Mouse (Mus musculus) retina, postnatal 7 days (tissue): ENCODE measurements around the gene Trpv1.
A peak's percentile ranks its signal among the peaks of the same experiment; 100 is the strongest.

Experiments used
- DNase-seq: peaks from one replicate; pipeline ENCODE4 v3.0.0-alpha.2; 2012; ENCODE audit warnings: low read depth, low spot score

The Trpv1 gene

GRCm38 (mm10) chr11:73233992-73234391 is at the start of gene Trpv1:
Gene Trpv1 (plus strand): TSS chr11:73234292.
- DNase-seq, result no peak

- DNase-seq, result no peak
These were observed 48.0 kb upstream of the Trpv1 start for GRCm38 (mm10) chr11:73185872-73186615.

GRCm38 (mm10) chr11:73187231-73187630 is 46.9 kb upstream of the Trpv1 start:
- DNase-seq, result no peak

- no peak for DNase-seq
These were observed 41.0 kb upstream of the Trpv1 start for GRCm38 (mm10) chr11:73193047-73193446.

GRCm38 (mm10) chr11:73194444-73194843 is 39.6 kb upstream of the Trpv1 start:
- DNase-seq, result no peak

- no peak for DNase-seq
These were observed 35.9 kb upstream of the Trpv1 start for GRCm38 (mm10) chr11:73198190-73198589.

GRCm38 (mm10) chr11:73198603-73199229 is 35.4 kb upstream of the Trpv1 start, which contains the start of gene Ctns:
Gene Ctns (minus strand): TSS chr11:73199042.
- DNase-seq, result peak; percentile 81

GRCm38 (mm10) chr11:73199230-73199712 is 34.8 kb upstream of the Trpv1 start, which contains the start of gene Shpk:
Gene Shpk (plus strand): TSS chr11:73199460.
- peak; percentile 88 for DNase-seq

- DNase-seq, result no peak
These were observed 34.2 kb upstream of the Trpv1 start for GRCm38 (mm10) chr11:73199879-73200278.

GRCm38 (mm10) chr11:73201021-73201420 is 33.1 kb upstream of the Trpv1 start:
- no peak for DNase-seq

- DNase-seq, result no peak
These were observed 32.5 kb upstream of the Trpv1 start for GRCm38 (mm10) chr11:73201597-73201996.

GRCm38 (mm10) chr11:73203895-73204294 is 30.2 kb upstream of the Trpv1 start:
- DNase-seq, result no peak

GRCm38 (mm10) chr11:73205194-73205593 is 28.9 kb upstream of the Trpv1 start:
- DNase-seq, result no peak

- no peak for DNase-seq
These were observed 26.5 kb upstream of the Trpv1 start for GRCm38 (mm10) chr11:73207621-73208020.

GRCm38 (mm10) chr11:73213956-73214355 is 20.1 kb upstream of the Trpv1 start:
- no peak for DNase-seq

GRCm38 (mm10) chr11:73219671-73220070 is 14.4 kb upstream of the Trpv1 start:
- no peak for DNase-seq

- no peak for DNase-seq
These were observed 13.4 kb upstream of the Trpv1 start for GRCm38 (mm10) chr11:73220651-73221050.

GRCm38 (mm10) chr11:73222846-73223245 is 11.2 kb upstream of the Trpv1 start:
- DNase-seq, result no peak

- DNase-seq, result no peak
These were observed 10.1 kb upstream of the Trpv1 start for GRCm38 (mm10) chr11:73223966-73224365.

GRCm38 (mm10) chr11:73225856-73226255 is 8.2 kb upstream of the Trpv1 start:
- DNase-seq, result no peak

GRCm38 (mm10) chr11:73228881-73229280 is 5.2 kb upstream of the Trpv1 start:
- no peak for DNase-seq

- no peak for DNase-seq
These were observed 4.0 kb upstream of the Trpv1 start for GRCm38 (mm10) chr11:73230081-73230480.

GRCm38 (mm10) chr11:73232513-73232912 is 1.6 kb upstream of the Trpv1 start:
- no peak for DNase-seq
